Mouse (Mus musculus): Measurements from ENCODE around the gene Fam20a.

Fam20a gene

DNA sequence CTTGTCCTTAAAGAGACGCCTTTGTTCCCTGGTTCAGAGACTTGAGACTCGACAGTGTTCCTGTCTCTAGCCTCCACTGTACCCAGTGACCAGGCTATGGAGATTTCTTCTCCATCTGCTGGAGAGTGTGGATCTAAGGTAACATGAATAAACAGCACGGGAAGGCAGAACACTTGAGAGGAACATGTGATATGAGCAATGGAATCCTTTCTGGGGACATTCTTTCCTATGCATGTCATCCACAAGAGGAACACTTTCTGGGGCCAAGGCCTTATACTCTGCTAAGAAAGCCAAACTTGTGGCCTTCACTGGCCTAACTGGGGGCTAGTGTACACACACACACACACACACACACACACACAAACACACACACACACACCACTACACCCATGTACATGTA is 40.5 kb downstream of the Fam20a start:
- in situ Hi-C loops (cut with MboI, MseI) = no loop called here

DNA sequence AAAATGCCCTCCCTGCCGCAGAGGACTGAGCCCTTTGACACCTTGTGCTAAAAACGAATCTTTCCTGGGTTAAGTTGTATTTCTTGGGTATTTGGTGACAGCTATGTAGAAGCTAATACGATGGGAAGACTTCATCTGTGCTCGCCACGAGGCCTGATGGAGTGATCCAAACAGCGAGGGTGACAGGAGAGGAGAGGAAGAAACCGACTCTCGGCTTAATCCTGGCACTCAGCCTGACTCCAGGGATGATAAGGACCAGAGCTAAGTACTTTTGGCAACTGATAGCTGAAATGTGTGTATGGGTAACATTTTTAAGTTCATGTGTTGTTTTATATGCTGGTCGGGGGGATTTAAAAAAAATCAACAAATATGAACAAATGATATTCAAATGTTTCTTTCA is 41.1 kb downstream of the Fam20a start:
- in situ Hi-C loops (cut with MboI, MseI) = no loop called here

DNA sequence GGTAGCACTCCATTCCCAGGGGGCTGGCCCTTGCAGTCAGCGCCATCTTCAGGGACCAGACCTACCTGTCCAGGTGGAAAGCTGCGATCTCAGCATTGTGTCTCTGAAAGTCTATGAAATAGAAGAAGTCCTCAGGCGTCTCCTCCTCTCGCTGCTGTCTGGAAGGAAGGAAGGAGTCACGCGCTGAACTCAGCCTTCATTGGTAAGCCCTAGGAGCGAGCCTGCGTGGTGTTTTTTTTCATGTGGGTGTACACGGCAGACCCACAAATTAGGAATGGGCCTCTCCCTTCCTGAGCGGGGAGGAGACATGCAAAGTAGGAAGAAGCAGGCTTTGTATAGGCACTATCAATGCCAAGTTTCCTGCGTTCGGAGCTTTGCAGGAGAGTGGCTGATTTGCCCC is 43.8 kb downstream of the Fam20a start:
- in situ Hi-C loops (cut with MboI, MseI) = loop anchor here (5.0 kb wide), 3 partner anchors 39 to 594 kb away; no protein-coding TSS in a partner anchor

DNA sequence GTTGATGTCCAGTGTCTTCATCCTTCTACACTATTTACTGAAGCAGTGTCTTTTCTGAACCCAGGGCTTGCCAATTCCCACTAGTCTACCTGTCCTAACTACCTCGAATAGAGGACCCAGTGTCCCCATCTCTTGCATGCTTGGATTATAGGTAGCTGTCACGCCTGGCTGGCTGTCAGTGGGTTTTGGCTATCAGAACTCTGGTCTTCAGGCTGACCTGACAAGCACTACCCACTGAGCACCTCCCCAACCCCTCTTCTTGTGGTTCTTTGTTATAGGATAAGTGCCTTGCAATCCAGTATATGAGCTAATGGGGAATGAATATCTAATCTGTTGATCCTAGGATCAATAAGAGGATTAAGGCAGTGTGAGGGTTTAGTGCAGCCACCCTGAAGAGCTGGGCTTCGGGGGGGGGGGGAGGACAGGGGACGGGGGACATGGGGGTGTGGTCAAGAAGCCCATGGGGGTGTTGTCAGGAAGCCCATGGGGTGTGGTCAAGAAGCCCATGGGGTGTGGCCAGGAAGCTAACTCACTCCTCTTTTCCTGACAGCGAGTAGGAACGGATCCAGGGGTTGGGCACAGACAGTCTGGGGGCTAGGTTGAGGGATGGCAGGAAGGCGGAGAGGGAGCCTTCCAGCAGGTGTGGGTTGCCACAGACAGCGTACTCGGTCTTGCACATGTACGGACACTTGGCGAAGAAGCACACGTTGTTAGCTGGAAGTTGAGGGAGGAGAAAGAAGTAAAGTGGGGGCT is 45.3 kb downstream of the Fam20a start:
- in situ Hi-C loops (cut with MboI, MseI) = loop anchor here (5.0 kb wide), 3 partner anchors 41 to 596 kb away; no protein-coding TSS in a partner anchor

DNA sequence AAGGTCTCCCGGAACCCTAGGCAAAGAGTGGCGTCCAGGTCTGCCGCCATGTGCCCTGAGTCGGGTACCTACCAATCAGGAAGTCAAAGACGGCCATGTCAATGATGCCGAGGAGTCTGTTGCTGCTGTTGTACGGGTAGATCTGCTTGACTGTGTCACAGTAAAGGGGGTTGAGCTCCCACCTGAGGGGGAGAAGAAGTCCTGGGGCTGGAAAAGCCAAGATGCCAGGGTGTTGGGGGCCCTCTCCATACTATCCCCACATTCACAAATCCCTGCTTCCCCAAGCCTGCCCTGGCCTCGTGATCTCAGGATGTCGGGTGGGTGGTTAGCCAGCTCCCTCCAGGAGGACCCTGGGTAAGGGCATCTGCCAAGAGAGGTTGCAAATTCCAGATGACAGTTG is 46.3 kb downstream of the Fam20a start:
- in situ Hi-C loops (cut with MboI, MseI) = loop anchor here (5.0 kb wide), 3 partner anchors 42 to 597 kb away; no protein-coding TSS in a partner anchor

DNA sequence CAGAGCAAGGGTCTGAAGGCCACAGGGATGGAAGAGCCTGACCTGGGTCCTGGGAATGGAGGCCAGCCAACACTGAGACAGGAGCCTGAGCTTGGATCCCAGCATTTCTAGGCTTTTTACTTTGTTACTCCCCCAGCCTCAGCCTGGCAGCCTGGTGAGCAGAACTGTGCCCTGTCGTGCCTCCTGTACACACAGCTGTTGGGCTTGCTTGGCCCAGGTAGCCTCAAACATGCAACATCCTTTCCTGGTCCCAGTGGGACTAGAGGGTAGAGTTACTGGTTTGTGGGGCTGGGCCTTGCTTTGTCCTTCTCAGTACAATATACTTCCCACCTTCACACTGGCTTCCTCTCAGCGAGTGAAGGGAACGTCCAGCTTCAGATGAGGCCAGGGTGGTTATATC is 46.9 kb downstream of the Fam20a start:
- in situ Hi-C loops (cut with MboI, MseI) = loop anchor here (5.0 kb wide), 3 partner anchors 42 to 597 kb away; no protein-coding TSS in a partner anchor

DNA sequence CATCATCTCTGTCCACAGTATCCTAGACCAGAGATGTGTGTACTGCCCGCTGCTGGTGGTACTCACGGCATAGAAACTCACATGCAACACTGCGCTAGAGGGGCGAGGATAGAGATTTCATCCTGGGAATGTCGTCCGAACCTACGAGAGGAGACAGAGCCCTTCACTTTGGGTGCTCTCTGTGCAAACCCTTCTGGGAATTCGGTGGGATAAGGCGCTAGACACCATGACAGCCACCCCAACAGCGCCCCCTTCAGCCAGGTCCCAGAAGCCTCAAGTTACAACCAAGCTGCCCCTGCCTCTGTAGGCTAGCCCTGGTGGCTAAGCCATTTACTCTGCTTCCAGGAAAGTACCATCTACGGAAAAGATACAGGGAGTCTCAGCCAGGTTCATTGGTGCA is 47.5 kb downstream of the Fam20a start:
- in situ Hi-C loops (cut with MboI, MseI) = loop anchor here in 1 of 2 experiments (5.0 kb wide), 1 partner anchor 73 kb away; no protein-coding TSS in a partner anchor

DNA sequence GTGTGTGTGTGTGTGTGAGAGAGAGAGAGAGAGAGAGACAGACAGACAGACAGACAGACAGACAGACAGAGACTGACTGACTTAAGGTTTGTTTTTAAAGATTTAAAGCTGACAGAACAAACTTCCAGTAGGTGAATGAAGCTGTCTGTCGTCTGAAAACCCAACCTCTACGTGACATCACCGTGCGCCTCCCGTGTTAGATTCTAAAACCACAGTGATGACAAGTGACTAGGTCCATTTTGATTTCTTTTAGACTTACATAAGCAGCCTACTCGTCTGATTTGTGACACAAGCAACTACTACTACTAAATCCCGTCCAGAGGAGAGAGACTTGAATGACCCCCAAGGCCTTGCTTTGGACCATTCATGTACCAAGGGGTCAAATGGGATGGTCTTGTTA is 48.3 kb downstream of the Fam20a start:
- in situ Hi-C loops (cut with MboI, MseI) = loop anchor here in 1 of 2 experiments (5.0 kb wide), 1 partner anchor 74 kb away; no protein-coding TSS in a partner anchor

DNA sequence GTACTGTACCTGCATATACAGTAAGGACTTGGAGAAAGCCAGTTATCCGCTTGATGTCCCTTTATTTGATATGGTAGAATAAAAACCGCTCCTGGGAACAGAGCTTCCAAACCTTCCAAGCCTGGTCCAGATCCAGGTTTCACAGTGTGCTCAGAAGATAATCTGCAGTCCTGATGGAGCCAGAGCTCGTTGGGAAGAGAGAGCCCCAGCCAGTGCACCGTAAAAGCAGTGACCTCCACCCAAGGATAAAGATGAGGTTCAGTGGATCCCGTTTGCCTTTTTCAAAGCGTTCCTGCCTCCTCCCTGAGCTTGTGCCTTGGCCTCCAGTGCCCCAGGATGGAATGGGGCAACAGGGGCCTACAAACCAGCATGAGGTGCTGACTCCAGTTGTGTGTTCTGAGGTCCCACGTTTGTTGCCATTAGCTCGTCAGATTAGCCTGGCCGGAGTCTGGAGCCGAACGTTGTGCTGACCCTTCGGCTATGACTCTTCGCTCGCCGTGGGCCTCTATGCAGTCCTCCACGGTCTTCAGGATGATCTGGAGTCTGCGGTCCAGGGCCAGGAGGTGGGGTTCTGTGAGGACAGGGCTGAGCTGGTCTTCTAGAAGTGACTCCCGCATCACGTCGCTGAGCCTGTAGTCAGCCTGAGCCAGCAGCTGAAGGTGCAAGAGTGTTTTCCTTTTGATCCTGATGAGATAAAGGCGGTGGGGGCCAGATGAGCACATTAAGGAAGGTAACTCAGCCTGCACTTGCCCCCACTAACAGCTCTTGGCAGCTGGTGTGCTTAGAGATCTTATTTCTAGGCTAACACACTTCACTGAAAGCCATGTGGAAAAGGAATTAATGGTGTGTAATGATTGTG is 49.0 kb downstream of the Fam20a start:
- in situ Hi-C loops (cut with MboI, MseI) = loop anchor here in 1 of 2 experiments (5.0 kb wide), 1 partner anchor 74 kb away; no protein-coding TSS in a partner anchor

DNA sequence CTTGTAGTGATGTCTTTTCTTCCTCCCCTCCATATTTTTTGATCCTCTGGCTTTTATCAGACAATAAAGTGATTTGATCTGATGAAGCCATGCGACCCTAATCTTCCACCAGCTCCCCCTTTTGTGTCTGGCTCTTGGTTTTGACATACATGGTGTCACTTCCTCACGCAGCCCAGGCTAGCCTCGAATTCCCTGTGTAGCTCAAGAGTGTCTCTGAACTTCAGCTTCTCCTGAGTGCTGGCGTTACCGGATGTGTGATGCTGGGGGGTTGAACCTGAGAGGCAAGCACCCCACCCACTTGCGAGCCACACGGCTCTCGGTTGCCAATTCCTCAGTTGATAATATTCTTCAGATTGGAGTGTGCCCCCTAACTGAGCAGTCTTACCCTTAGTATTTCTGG is 49.7 kb downstream of the Fam20a start:
- in situ Hi-C loops (cut with MboI, MseI) = loop anchor here in 1 of 2 experiments (5.0 kb wide), 1 partner anchor 75 kb away; no protein-coding TSS in a partner anchor

DNA sequence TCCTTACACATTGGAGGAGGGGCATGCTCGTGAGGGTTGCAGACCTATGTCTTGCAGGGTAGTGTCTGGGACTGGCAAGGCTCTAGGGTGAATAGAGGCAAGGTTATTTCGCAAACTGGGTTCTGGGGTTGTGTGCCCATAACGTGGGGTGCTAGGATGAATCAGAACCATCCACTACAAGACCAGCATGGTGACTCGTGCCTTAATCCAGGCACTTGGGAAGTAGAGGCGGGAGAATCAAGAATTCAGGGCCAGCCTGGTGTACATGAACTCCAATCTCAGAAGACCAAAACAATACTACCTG is 50.1 kb downstream of the Fam20a start:
- in situ Hi-C loops (cut with MboI, MseI) = loop anchor here in 1 of 2 experiments (5.0 kb wide), 1 partner anchor 75 kb away; no protein-coding TSS in a partner anchor

DNA sequence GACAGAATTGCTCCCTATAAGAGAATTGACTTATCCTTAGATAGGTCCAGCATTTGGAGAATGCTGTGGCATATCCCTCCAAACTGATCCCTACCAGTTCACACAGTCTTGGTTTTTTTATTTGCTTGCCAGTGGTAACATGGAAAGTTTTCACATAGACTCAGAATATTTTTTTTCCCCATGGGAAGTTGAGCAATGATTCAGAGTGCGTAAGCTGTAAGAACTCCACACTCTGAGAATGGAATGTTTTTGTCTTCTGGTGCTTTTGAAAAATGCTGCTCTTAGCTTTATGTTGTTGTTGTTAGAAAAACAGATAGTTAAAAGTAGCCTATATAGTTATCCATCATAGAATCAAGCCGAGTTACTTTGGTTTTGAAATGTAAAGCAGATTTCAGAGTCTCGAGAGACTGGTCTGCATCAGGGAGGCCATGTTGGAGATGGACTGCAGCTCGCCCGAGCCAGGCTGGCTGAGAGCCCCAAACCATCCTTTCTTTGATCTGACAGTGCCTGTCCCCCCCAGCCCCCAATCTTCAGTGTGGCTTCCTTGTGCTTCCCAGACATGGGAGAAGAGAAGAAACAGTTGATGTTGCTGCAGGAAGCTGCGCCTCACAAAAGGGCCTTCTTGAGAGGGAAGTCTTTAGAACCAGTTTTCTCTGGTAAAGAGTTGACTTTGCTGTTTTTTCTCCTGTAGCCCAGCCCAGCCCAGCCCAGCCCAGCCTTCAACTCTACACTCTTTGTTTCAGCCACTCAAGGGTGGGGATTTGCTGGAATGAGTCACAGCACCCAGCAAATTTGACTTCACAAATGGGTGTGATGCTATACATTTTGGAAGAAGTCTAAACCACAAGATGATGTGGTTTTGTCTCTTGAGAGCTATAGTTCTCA is 50.7 kb downstream of the Fam20a start:
- in situ Hi-C loops (cut with MboI, MseI) = loop anchor here in 1 of 2 experiments (5.0 kb wide), 1 partner anchor 76 kb away; no protein-coding TSS in a partner anchor

DNA sequence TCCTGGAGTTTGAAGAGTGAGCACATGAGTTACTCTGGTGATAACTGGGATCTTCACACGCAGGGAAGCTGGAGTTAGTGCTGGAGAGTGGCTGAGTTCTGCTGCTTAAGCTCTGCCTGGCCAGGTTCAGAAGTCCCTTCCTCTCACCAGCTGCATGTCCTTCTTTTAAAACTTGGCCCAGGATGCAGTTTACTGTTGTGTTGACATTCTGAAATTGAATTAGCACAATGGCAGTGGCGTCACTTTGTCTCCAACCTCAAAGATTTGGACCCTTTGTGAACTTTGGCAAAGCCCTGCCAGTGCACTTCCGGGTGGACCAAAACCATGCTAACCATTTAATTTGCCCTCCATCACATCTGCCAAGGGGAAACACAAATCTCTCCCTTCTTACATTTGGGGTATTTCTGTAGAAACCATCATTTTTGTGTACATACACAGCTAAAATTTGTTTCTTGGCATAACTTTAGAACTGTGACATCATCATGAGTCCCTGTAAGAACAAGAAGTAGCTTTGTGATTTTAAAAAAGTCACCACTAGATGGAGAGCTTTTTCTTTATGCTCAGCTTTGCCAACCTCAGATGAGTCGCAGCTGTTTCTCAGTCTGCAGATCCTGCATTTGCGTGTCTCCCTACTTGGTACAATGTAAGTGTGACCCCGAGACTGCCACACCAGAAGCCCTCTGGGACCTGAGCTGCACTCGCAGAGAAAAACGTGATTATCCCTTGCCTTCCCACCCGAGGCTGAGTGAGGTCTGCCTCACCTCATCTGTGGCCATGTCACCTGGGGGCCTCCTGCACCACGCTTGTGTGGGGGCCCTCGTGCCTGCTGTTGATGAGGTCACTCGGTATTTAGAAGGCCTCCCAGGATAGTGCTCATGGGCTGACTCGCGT is 51.8 kb downstream of the Fam20a start:
- in situ Hi-C loops (cut with MboI, MseI) = loop anchor here in 1 of 2 experiments (5.0 kb wide), 1 partner anchor 77 kb away; no protein-coding TSS in a partner anchor

DNA sequence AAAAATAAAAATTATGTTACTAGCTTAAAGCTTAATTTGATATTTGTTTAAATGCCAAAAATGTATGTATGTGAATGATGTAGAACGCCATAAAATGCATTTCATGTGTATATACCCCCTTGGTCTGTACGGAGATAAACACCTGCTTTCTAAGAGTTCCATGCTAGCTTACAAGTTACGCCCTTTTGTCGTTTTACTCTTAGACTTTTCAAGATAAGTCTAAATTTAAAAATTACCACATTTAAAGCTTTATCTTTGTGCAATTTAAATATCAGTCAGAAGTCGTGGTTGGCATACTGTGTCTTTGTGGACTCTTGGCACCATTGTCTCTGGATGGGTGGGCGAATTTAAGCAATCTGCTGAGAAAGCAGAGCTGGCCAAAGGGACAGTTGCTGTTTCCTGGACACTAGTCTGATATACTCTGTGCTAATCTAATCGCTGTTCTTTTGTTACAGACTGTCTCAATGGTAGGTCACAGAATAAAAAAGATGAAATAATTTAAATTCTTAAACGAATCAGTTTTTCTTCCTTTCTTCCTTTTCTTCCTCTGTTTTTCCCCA is 52.9 kb downstream of the Fam20a start:
- in situ Hi-C loops (cut with MboI, MseI) = no loop called here

DNA sequence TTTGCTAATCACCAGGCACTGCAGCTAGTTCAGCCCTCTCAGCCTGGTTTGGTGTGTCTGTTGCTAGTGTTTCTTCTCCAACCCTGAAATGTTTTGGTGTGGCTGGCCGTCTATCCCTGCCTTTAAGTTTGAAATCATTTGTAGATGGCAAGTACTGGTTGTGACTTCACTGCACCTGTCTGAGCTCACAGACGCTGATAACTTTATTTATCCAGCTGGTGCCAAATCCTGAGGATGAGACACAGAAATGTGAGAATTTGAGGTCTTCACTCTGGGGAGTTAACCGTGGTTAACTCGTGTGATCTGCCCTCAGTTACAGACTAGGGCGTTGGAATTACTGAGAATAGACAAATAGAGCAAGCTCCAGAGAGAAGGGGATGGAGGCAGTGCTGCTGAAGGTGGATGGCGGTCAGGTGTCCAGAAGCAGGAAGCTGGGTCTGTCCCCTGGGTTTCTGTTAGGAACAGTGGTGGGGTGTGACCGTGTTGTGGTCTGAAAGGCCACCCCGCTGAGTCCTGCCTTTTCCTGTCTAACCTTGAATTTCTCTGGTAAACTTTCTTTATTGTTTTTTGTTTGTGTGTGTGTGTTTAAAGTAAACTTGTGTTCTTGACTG is 53.9 kb downstream of the Fam20a start:
- in situ Hi-C loops (cut with MboI, MseI) = no loop called here

DNA sequence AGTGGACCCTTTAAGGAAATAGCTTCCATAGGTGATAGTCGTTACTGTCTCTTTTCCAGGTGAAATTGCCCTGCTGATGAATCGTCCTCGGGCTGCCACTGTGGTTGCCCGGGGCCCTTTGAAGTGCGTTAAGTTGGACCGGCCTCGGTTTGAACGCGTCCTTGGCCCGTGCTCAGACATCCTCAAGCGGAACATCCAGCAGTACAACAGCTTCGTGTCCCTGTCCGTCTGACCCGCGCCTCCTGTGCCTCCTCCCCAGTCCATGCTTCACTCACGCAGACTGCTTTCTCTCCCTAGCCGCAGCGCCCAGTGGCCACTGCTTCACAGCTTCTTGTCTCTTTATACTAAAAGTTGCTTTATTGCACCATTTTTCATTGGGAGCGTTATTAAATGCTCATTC is 54.7 kb downstream of the Fam20a start:
- in situ Hi-C loops (cut with MboI, MseI) = no loop called here

DNA sequence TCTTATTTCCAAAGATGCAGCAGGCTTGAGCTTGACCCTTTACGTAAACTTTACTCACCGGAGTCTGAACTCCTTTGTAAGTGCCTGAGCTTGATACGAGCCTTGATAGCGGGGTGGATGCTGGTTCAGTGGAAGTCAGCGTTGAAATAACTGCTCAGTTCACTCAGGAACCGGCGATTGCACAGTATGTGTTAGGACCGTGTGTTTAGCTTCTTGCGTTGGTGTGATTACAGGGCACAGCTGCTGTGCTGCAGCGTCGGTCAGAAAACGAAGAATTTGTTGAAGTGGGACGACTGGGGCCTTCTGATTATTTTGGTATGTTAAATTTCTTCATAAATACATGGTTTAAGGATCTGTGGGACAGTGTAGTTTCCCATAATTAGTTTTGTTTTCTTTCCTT is 55.7 kb downstream of the Fam20a start:
- in situ Hi-C loops (cut with MboI, MseI) = no loop called here

DNA sequence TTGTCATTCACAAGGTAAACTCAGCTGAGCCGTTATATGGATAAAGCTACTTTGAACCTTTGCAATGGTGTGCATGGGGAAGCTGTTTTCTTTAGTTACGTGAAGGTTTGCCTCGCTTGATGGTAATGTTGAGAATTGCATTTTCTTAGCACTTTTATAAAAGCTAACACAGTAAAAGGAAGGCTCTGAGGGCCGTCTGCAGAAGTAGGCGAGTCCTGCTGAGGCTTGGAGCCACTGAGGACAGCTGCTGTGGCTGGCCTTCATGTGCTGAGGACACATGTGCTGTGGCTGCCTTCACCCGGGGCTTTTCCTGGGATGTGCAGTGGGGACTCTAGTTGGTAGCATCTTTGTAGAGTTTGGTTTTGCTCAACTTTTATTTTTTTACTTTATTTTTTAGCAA is 56.7 kb downstream of the Fam20a start:
- in situ Hi-C loops (cut with MboI, MseI) = no loop called here

DNA sequence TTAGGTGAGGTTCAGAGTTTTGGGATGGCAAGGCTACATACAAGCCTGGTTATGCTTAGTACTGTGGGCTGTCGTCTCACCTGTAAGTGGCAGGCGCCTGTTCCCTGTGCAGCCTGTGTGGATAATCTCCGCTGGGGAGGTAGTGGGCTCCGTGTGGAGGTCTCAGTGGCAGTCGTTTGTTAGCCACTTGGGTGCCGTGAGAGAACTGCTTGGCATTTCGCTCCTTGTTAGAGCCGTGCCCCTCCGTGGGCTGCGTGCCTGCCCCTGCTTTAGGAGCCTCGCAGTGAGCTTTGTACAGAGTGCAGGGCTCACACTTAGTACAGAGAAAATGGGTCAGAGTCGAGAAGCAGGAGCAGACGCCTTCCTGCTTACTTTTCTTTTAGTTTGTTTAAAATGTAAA is 57.8 kb downstream of the Fam20a start:
- in situ Hi-C loops (cut with MboI, MseI) = no loop called here

Measured in T-helper 17 cell (primary cell).